Mouse (Mus musculus): ENCODE data around the gene 1700025C18Rik.

Gene 1700025C18Rik

DNA sequence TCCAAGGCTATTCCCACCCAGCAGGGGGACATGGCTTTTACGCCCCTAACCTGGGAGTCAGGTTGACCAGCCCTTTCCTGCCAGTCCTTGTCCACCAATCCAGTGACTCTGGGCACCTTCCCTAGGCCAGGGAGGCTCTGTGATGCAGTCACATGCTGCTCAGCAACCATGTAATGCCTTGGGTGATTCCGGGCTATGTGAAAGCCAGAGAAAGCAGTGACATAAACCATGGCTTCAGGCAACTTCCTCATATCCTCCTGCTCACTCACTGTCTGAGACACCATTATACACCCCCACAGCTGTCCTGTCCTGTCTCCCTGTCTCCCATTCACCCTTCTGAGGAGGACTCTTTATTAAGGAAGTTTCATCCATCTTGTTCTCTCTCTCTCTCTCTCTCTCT is at the start of gene 1700025C18Rik:
Gene 1700025C18Rik (minus strand): TSS at position 101 of the 400 bp plus-strand sequence.
- no peak for DNase-seq (ENCODE audit: low read depth)

GRCm38 (mm10) chr2:165136049-165136448 is 45.5 kb upstream of the 1700025C18Rik start:
- DNase-seq (ENCODE audit: low read depth): no peak

DNA sequence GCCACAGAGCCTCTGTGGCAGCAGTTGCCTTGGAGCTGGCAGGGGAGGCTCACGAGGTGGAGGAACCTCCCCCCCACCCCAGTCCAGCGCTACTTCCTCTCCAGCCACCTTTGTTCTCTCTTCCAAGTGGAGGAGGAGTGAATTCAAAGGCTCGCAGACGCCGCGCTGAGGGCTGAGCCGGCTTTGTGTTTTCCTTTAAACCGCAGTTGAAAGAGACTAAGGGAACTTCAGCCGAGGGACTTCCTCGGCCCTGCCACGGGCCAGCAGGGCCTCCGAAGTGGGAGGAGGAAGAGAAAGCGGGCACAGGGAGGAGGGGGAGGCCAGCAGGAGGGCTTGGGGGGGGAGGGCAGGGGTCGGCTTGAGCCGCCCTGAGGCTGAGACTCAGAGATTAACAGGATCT is 43.0 kb upstream of the 1700025C18Rik start:
- DNase-seq (ENCODE audit: low read depth): peak; percentile 31

DNA sequence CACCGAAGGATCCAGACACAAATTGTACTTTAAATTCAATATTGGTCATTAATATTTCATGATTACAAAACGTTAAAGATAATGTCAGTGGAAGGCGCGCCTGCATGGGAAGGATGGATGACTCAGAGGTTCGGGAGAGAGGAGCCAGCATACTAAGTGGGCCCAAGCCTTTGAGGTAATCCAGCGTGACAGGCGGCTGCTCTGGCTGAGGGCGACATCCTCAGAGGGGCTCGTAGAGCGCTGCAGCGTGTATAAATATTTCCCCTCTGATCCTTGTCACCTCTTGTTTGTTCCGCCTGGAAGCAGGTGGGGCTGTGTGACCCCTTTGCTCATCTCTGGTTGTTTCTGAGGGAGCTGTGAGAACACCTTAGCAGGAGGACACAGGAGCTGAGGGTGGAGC is 40.9 kb upstream of the 1700025C18Rik start:
- DNase-seq (ENCODE audit: low read depth): no peak

GRCm38 (mm10) chr2:165129189-165129588 is 38.6 kb upstream of the 1700025C18Rik start:
- no peak for DNase-seq (ENCODE audit: low read depth)

GRCm38 (mm10) chr2:165126896-165127562 is 36.5 kb upstream of the 1700025C18Rik start:
- no peak for DNase-seq (ENCODE audit: low read depth)

GRCm38 (mm10) chr2:165121206-165121840 is 30.8 kb upstream of the 1700025C18Rik start:
- no peak for DNase-seq (ENCODE audit: low read depth)

DNA sequence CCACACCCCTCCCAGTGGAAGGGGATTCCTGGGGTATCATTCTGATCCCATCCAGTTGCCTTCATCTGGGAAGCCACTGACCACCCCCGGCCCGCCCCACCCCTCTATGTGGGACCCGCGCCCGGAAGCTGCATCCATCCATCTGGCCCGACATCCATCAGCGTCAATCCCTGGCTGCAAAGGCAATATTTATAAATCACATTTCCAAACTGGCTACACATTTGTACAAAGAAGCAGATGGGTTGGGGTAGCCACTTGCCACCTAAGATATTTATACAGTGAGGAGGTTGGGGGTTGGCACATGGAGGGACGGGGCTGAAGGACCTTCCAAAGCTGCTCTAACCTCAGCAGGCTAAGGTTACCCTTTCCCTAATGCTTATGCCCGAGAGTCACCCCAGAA is 30.2 kb upstream of the 1700025C18Rik start:
- no peak for DNase-seq (ENCODE audit: low read depth)

DNA sequence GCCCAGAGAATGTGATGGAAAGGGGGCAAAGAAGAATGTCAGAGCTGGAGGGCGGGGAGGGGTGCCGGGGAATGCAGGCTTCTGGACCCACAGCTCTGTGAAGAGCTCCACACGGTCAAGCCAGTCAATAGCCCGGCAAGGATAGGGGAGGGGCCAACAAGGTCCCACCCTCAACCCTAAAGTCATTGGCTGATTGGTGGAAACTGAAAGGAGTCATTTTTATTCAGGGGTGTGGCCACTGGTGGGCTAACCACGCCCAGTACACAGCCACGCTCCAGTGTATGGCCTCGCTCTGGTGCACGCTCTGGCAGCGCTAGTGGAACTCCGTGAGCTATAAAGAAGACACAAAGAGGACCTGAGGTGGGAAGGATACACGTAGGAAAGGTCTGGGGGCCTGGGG is 23.2 kb upstream of the 1700025C18Rik start:
- no peak for DNase-seq (ENCODE audit: low read depth)

DNA sequence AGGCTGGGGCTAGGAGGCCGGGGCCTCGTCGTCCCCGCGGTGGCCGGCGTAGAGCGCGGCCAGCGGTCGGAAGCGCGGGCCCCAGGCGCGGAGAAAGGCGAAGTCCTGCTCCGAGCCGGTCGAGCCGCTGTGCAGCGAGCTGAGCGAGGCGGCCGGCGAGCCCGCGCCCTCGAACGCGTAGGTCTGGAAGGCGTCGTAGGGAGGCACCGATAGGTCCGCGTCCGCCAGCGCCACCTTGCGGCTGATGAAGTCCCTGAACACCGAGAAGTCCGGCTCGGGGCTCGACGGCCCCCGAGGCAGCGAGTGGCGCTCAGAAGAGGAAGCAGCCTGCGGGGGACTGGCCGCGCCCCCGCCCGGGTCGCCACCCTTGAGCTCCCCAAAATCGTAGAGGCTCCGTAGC is 21.6 kb upstream of the 1700025C18Rik start:
- DNase-seq (ENCODE audit: low read depth): peak; percentile 79

DNA sequence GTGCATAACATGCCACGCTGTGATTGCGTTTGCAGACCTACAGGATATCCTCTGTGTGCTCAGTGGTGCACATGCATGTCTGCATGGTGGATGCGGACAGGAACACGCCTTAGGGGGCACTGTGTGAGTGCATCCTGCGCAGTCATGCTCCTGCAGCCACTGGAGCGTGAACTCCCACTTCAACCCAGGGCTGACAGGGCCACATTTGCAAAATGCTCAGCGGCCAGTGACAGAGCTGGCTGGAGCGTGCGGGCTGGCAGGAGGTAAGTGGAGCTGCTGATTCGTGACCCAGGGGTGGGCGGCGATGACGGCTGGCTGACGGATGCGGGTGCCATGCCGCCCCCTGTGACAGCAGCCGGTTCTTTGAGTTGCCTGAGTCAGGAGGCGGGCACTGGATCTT is 16.0 kb upstream of the 1700025C18Rik start:
- DNase-seq (ENCODE audit: low read depth): no peak

- no peak for DNase-seq (ENCODE audit: low read depth)
Measured at GRCm38 (mm10) chr2:165105513-165106079, 15.0 kb upstream of the 1700025C18Rik start.

DNA sequence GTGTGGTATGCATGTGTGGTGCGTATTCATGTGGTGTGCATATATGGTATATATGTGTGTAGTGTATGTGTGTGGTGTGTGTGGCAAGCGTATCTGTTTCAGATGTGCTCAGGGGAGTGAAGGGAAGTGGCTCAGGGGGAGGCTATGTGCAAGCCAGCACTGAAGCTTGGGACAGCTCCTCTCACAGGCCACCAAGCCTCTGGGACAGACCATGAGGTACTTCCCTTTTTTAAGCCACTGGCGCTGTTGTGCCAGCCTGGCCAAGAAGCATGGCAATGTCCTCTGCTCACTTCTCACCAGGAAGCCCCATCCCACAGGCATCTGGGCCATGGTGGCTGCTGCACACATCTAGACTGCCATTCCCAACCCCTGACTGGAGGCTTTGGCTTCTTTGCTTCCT is 12.4 kb upstream of the 1700025C18Rik start:
- DNase-seq (ENCODE audit: low read depth): peak; percentile 23

- DNase-seq (ENCODE audit: low read depth): no peak
Measured at GRCm38 (mm10) chr2:165100749-165101148, 10.2 kb upstream of the 1700025C18Rik start.

DNA sequence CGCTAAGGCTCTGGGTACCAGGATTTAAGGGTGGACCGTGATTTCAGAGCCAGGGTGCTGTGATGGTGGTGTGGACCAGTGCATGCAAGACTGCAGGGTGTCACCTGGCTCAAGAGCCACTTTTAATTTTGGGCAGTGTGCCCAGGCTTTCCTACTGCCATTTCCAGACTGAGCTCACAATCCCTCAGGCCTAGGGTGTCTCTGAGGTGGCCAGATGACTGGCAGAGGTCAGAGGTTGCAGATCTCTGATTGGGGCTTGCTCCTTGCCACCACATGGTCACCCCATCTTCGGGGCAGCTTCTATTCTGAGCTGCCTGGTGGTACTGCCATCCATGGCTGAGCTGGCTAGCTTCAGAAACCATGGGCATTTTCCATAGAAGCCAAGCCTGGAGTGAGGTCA is 8.3 kb upstream of the 1700025C18Rik start:
- DNase-seq (ENCODE audit: low read depth): no peak

- no peak for DNase-seq (ENCODE audit: low read depth)
Measured at GRCm38 (mm10) chr2:165096367-165096766, 5.8 kb upstream of the 1700025C18Rik start.

GRCm38 (mm10) chr2:165092393-165092792 is 1.8 kb upstream of the 1700025C18Rik start:
- DNase-seq (ENCODE audit: low read depth): no peak

- DNase-seq (ENCODE audit: low read depth): no peak
Measured at GRCm38 (mm10) chr2:165091433-165091965, 949 bp upstream of the 1700025C18Rik start.

DNA sequence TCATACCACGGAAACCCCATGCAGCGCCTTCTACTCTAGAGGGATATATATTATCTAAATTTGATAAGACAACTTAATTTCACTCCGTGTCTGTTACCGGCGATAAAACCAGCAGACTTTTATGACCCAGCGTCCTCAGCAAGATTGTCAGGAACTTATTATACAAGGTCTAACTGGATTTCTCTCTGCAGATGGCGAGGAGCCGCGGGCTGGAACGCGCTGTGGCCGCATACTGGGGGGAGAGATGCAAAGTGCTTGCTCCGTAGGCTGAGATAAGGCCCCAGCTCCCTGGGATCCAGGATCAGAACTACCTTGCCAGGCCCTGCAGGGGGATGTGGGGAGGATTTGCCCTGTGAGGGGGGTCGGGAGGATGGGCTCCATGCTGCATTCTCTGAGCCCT is 1.1 kb downstream of the 1700025C18Rik start:
- no peak for DNase-seq (ENCODE audit: low read depth)

GRCm38 (mm10) chr2:165086634-165087033 is 3.9 kb downstream of the 1700025C18Rik start:
- DNase-seq (ENCODE audit: low read depth): no peak

DNA sequence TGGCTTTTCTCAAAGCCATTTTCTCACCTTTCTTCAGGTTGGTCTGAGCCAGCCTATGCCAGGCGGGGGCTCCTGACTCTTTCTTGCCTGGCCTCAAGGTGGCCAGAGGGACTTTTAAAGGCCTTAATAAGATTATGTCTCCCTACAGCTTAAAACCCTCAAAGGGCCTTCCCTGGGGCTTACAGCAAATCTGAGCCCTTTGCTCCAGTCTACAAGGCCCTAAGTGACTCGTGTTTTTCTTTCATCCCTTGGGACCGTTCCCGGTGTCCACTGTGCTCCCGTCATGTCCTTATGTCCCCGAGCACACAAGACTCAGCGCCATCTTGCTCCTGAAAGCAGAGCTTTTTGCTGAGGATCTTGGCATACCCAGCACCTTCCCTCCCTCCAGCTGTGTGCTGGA is 9.3 kb downstream of the 1700025C18Rik start:
- DNase-seq (ENCODE audit: low read depth): no peak

GRCm38 (mm10) chr2:165080657-165081056 is 9.9 kb downstream of the 1700025C18Rik start:
- DNase-seq (ENCODE audit: low read depth): no peak

DNA sequence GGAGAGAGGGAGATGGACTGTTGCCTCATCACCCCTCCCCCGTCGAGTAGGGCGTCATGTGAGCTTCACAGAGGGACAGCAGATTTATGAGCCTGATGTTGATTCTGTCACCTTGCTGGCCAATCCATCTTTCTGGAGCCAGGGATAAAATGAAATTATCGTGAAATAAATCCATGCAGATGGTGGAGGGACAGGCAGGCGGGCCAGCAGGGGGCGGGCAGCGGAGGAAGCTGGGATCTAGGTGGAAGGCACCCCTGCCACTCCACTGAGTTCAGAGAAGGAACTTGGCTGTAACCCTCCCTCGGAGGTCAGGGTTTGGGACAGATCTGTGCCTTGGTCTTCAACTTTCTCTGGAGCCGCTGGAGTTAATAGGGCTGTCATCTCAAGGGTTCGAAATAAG is 11.9 kb downstream of the 1700025C18Rik start:
- DNase-seq (ENCODE audit: low read depth): no peak
